Mouse (Mus musculus) heart, adult 2 months (tissue): ENCODE measurements around the gene Sec61a1. TPM values are rescaled to one million over a fixed set of nuclear protein-coding genes. Genes with fewer than 3 reads are reported as not detected.

Experiments used
- DNase-seq, 2 experiments: peaks; one replicate each; pipeline ENCODE4 v3.0.0; 2021
- H3K27ac ChIP-seq: fragments of 200-600 bp; 2 replicates; pipeline ENCODE4 v1.8.1; 2022
- H3K27me3 ChIP-seq: fragments of 200-500 bp; 2 replicates; pipeline ENCODE4 v1.6.1; 2012; ENCODE audit warnings: mild to moderate bottlenecking, low read length, inconsistent platforms, mixed read lengths; ENCODE audit not compliant: control insufficient read depth, insufficient read depth
- H3K36me3 ChIP-seq: fragments of 200-500 bp; 2 replicates; pipeline ENCODE4 v1.6.1; 2012; ENCODE audit warnings: low read length, inconsistent platforms; ENCODE audit not compliant: control insufficient read depth, insufficient read depth
- H3K4me1 ChIP-seq: fragments of 200-500 bp; 2 replicates; pipeline ENCODE4 v1.6.1; 2011; ENCODE audit warnings: low read length; ENCODE audit not compliant: control insufficient read depth, insufficient read depth
- H3K4me3 ChIP-seq: fragments of 200-600 bp; 2 replicates; pipeline ENCODE4 v1.8.1; 2022
- H3K79me2 ChIP-seq: fragments of 200-500 bp; replicated peaks from 2 replicates; pipeline ENCODE4 v1.6.1; 2012; ENCODE audit warnings: mild to moderate bottlenecking, inconsistent platforms, low read length, moderate library complexity, mixed read lengths; ENCODE audit not compliant: control insufficient read depth, insufficient read depth
- H3K9ac ChIP-seq: fragments of 200-500 bp; 2 replicates; pipeline ENCODE4 v1.6.1; 2012; ENCODE audit warnings: low read depth, mild to moderate bottlenecking, control low read depth, inconsistent platforms, low read length, mixed read lengths
- CTCF ChIP-seq: fragments of 200-600 bp; IDR thresholded peaks from 2 replicates; pipeline ENCODE4 v1.8.1; 2022; ENCODE audit warnings: antibody characterized with exemption, mild to moderate bottlenecking, moderate library complexity
- EP300 ChIP-seq: fragments of 200-500 bp; IDR thresholded peaks from 2 replicates; pipeline ENCODE4 v1.6.1; 2011; ENCODE audit warnings: low read depth, low read length, control low read depth; ENCODE audit not compliant: insufficient read depth
- POLR2A ChIP-seq: fragments of 200-500 bp; IDR thresholded peaks from 2 replicates; pipeline ENCODE4 v1.6.1; 2011; ENCODE audit warnings: mild to moderate bottlenecking, low read depth, low read length, control low read depth; ENCODE audit not compliant: insufficient read depth
- WGBS: fragments of 180-500 bp; shearing (Covaris S2); methylation state at CpG from one replicate; pipeline ENCODE4 v1.1.7; 2018; 5-methylcytosine and 5-hydroxymethylcytosine counted together
- intact Hi-C: fragments of 180-260 bp; cut with DNase I; formaldehyde crosslinking; loops from one replicate; pipeline ENCODE4 v1.15.1; 2025
- polyA plus RNA-seq: library from polyadenylated mRNA; depleted of rRNA; stranded (reverse); fragments of >200 nt; gene quantifications from 2 replicates; pipeline ENCODE4 v1.2.3, GENCODE M21; 2012
- total RNA-seq, 2 experiments: library from RNA; stranded (reverse); gene quantifications; 2 replicates each; pipeline ENCODE4 v1.2.3; 2021

Gene Sec61a1
- total and polyA plus RNA-seq, 3 experiments: 40.4 to 63.0 (median 44.5) TPM

GRCm38 (mm10) chr6:88499481-88500404, 19.0 kb downstream of the Sec61a1 start:
- Histone ChIP-seq H3K9ac (peak overlapping the region; percentile 61), H3K36me3 (no peaks in the 10 kb centered on the region), H3K4me3 (peak overlapping the region; percentile 49), H3K27ac (no peak overlapping the region), H3K27me3 (no peaks in the 10 kb centered on the region), H3K79me2 (no peaks in the 10 kb centered on the region), H3K4me1 (peaks cover 2% of the 10 kb centered on the region)
- DNase-seq: peak; percentile 47 to 74
- 6% methylated on average over 76 of the region's 76 CpGs for WGBS
- peak; percentile 83 for TF ChIP-seq CTCF
- TF ChIP-seq EP300: no peak
- no peak for TF ChIP-seq POLR2A
- intact Hi-C loops: loop anchor here (1.0 to 5.0 kb wide), 2 partner anchors 307 to 386 kb away; partner anchors contain the start of gene Gata2

GRCm38 (mm10) chr6:88493712-88494111, 25.0 kb downstream of the Sec61a1 start:
- Histone ChIP-seq H3K27ac (no peak overlapping the region), H3K4me1 (no peaks in the 10 kb centered on the region), H3K36me3 (no peaks in the 10 kb centered on the region), H3K9ac (no peak overlapping the region), H3K4me3 (no peak overlapping the region), H3K79me2 (no peaks in the 10 kb centered on the region), H3K27me3 (no peaks in the 10 kb centered on the region)
- WGBS: 88% methylated on average over 6 of the region's 6 CpGs
- intact Hi-C loops: no loop called here
- no peak for TF ChIP-seq EP300
- no peak for TF ChIP-seq POLR2A
- TF ChIP-seq CTCF: no peak
- DNase-seq: no peak

GRCm38 (mm10) chr6:88490629-88491354, 27.9 kb downstream of the Sec61a1 start:
- H3K9ac ChIP-seq: no peak overlapping the region
- TF ChIP-seq CTCF (no peak), EP300 (no peak), POLR2A (no peak)
- intact Hi-C loops: no loop called here
- no peaks in the 10 kb centered on the region for H3K27me3 ChIP-seq
- no peaks in the 10 kb centered on the region for H3K36me3 ChIP-seq
- WGBS: 85% methylated on average over 12 of the region's 12 CpGs
- peak; percentile 60 to 70 for DNase-seq
- H3K4me1 ChIP-seq: no peaks in the 10 kb centered on the region
- no peak overlapping the region for H3K27ac ChIP-seq
- H3K79me2 ChIP-seq: no peaks in the 10 kb centered on the region
- H3K4me3 ChIP-seq: no peak overlapping the region

- no peak for TF ChIP-seq EP300
- TF ChIP-seq CTCF: no peak
- no peak for TF ChIP-seq POLR2A
- H3K27ac ChIP-seq: no peak overlapping the region
- H3K9ac ChIP-seq: no peak overlapping the region
- intact Hi-C loops: no loop called here
- DNase-seq: no peak
- H3K79me2 ChIP-seq: no peaks in the 10 kb centered on the region
- H3K27me3 ChIP-seq: no peaks in the 10 kb centered on the region
- H3K4me3 ChIP-seq: no peak overlapping the region
- 86% methylated on average over 6 of the region's 6 CpGs for whole genome bisulfite sequencing
- H3K4me1 ChIP-seq: peaks cover 3% of the 10 kb centered on the region
- no peaks in the 10 kb centered on the region for H3K36me3 ChIP-seq
Measured at GRCm38 (mm10) chr6:88489834-88490233, 28.9 kb downstream of the Sec61a1 start.

- 88% methylated on average over 7 of the region's 7 CpGs for WGBS
- no peaks in the 10 kb centered on the region for H3K27me3 ChIP-seq
- H3K4me1 ChIP-seq: peaks cover 3% of the 10 kb centered on the region
- H3K9ac ChIP-seq: no peak overlapping the region
- no peak for DNase-seq
- H3K27ac ChIP-seq: no peak overlapping the region
- intact Hi-C loops: no loop called here
- H3K36me3 ChIP-seq: no peaks in the 10 kb centered on the region
- no peaks in the 10 kb centered on the region for H3K79me2 ChIP-seq
- no peak overlapping the region for H3K4me3 ChIP-seq
- TF ChIP-seq EP300: no peak
- TF ChIP-seq CTCF: no peak
- TF ChIP-seq POLR2A: no peak
Measured at GRCm38 (mm10) chr6:88489026-88489425, 29.7 kb downstream of the Sec61a1 start.
